11 mouse cellular contexts compared by ENCODE assay signal in the genomic region with DNA sequence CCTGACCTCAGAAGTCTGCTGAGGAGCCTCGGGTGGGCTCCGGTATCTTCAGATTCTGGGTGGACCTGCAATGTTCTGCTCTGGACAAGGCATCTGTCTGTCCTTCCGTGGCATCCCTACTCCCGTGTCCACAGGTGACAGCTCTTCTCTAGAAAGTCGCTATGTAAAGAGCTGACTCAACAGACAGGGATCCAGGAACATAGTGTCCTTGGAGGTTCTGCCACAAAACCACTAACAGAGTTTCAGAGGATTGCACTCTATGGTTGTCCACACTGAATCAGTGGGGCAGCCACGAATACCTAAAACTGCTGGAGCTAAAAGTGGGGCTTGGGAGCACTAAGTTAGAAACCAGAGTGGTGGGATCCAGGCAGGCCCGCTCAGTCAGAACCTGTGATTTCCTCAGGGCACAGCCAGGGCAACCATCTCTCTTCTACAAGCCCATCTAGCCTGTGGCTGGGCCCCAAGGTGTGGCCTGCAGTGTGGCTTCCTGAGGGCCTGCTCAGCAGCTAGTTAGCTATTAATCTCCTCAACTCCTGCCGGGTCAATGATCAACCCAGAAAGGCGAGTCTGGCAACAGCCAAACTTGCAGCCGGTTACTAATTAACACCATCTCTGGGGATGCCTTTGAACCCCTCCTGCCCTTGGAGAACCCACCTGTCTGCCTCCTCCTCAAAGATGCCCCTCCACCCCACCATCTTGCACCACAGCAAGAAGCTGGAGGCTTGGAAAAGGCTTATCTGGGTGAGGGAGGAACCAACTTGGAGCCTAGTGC. TPM values are rescaled to one million over a fixed set of nuclear protein-coding genes. Genes with fewer than 3 reads are reported as not detected.
A peak's percentile ranks its signal among the peaks of the same experiment; 100 is the strongest.
DNase-seq lines count a peak whose midpoint lies in the region; ATAC-seq and TF ChIP-seq lines count a peak whose summit lies in the region.
"Had no signal": no experiment of that assay in that cellular context is flagged by ENCODE, and none has a peak within 500 bp of the region (broad histone marks: within the 10 kb centered on the region; RNA-seq: fewer than 3 reads in every experiment).

No protein-coding gene starts in this region.

- TF ChIP-seq CTCF in forebrain, postnatal 0 days (IDR thresholded peaks at IDR 0.05; ENCODE audit: low read depth), result no peak

- no peak for DNase-seq in forebrain, postnatal 0 days
- DNase-seq in kidney, postnatal 25 days, result peak; percentile 91 to 94
- peak; percentile 71 to 77 for DNase-seq in lung, postnatal 4 days
- no peak for DNase-seq in embryo, embryonic 10.5 days (ENCODE audit: low spot score)
- no peak for DNase-seq in cerebellum, adult 9-11 months
- DNase-seq: cerebellum, adult 11-12 months; layer of hippocampus, adult 9-11 months had no signal

- no peak overlapping the region for H3K4me3 ChIP-seq in forebrain, embryonic 12.5 days (replicated peaks)
- H3K4me3 ChIP-seq in forebrain, postnatal 0 days (ENCODE audit: low read depth, low read length), result no peak overlapping the region
- H3K4me3 ChIP-seq in hindbrain, embryonic 12.5 days, result no peak overlapping the region
- H3K4me3 ChIP-seq: myocyte had no signal

- H3K36me3 ChIP-seq in forebrain, embryonic 12.5 days (replicated peaks), result peaks cover 84% of the 10 kb centered on the region
- 0 out of 2 replicates have a peak, but pooled peaks cover 10% of the 10 kb centered on the region for H3K36me3 ChIP-seq in forebrain, postnatal 0 days (ENCODE audit: insufficient read depth)
- H3K36me3 ChIP-seq in hindbrain, embryonic 12.5 days, result peaks cover 58% of the 10 kb centered on the region

- peaks cover 79% of the 10 kb centered on the region for H3K4me1 ChIP-seq in forebrain, embryonic 12.5 days
- peaks cover 20% of the 10 kb centered on the region; the same call in 1 of the 2 replicates for H3K4me1 ChIP-seq in forebrain, postnatal 0 days (ENCODE audit: insufficient read depth)
- peaks cover 82% of the 10 kb centered on the region for H3K4me1 ChIP-seq in hindbrain, embryonic 12.5 days

- H3K27ac ChIP-seq in forebrain, embryonic 12.5 days, result peak overlapping the region; percentile 99
- H3K27ac ChIP-seq in forebrain, postnatal 0 days (ENCODE audit: low read depth, low read length), result no peak overlapping the region
- H3K27ac ChIP-seq in hindbrain, embryonic 12.5 days, result peak overlapping the region; percentile 49; the same call in 1 of the 2 replicates

- no peak overlapping the region for H3K4me2 ChIP-seq in forebrain, embryonic 12.5 days
- no peak overlapping the region for H3K4me2 ChIP-seq in forebrain, postnatal 0 days (ENCODE audit: low read depth)
- no peak overlapping the region for H3K4me2 ChIP-seq in hindbrain, embryonic 12.5 days (replicated peaks)

- 84% methylated on average over 10 of the region's 10 CpGs for WGBS in forebrain, embryonic 12.5 days
- 77% methylated on average over 10 of the region's 10 CpGs for whole genome bisulfite sequencing in forebrain, postnatal 0 days
- WGBS in hindbrain, embryonic 12.5 days, result 74% methylated on average over 10 of the region's 10 CpGs

- no peaks in the 10 kb centered on the region for H3K9me3 ChIP-seq in forebrain, embryonic 12.5 days
- no peaks in the 10 kb centered on the region for H3K9me3 ChIP-seq in forebrain, postnatal 0 days (ENCODE audit: low read length)
- H3K9me3 ChIP-seq in hindbrain, embryonic 12.5 days (replicated peaks), result no peaks in the 10 kb centered on the region

- peak overlapping the region; percentile 29; the same call in 1 of the 2 replicates for H3K9ac ChIP-seq in forebrain, embryonic 12.5 days
- H3K9ac ChIP-seq in forebrain, postnatal 0 days, result no peak overlapping the region
- H3K9ac ChIP-seq in hindbrain, embryonic 12.5 days, result no peak overlapping the region

- ATAC-seq in forebrain, embryonic 12.5 days (ENCODE audit: low FRiP score), result no peak
- no peak for ATAC-seq in forebrain, postnatal 0 days
- ATAC-seq in hindbrain, embryonic 12.5 days (ENCODE audit: low FRiP score), result no peak
- no peak for ATAC-seq in inflammation-experienced regulatory T-cells, adult 6 months

- no peaks in the 10 kb centered on the region for H3K27me3 ChIP-seq in forebrain, embryonic 12.5 days
- no peaks in the 10 kb centered on the region for H3K27me3 ChIP-seq in forebrain, postnatal 0 days (ENCODE audit: insufficient read depth, low read length)
- no peaks in the 10 kb centered on the region for H3K27me3 ChIP-seq in hindbrain, embryonic 12.5 days

RNA-seq across cellular contexts. Expression of gene Notch1, which starts 34.6 kb away (rescaled TPM):
- polyA plus RNA-seq in forebrain, embryonic 12.5 days (2016; fragmentation: Nextera tagmentation; extraction: Ambion mirVana), result 49.5 and 61.8 TPM in 2 replicates
- 23.8 and 38.7 TPM in 2 replicates for total RNA-seq in forebrain, postnatal 0 days (2014; rRNA removed)
- polyA plus RNA-seq in forebrain, postnatal 0 days (2015; fragmentation: Nextera tagmentation; extraction: Ambion mirVana), result 5.0 and 6.8 TPM in 2 replicates
- 38.0 and 41.0 TPM in 2 replicates for polyA plus RNA-seq in hindbrain, embryonic 12.5 days (2016; fragmentation: Nextera tagmentation; extraction: Ambion mirVana)
- polyA plus RNA-seq in inflammation-experienced regulatory T-cells, adult 6 months (2017; shearing (Covaris generic)), result 10 to 100 TPM; 24.9 to 41.2 (median 27.0) TPM

RNA-seq across cellular contexts. Expression of gene Sec16a, which starts 36.9 kb away (rescaled TPM):
- 30.0 and 33.9 TPM in 2 replicates for polyA plus RNA-seq in forebrain, embryonic 12.5 days (2016; fragmentation: Nextera tagmentation; extraction: Ambion mirVana)
- 52.6 and 65.6 TPM in 2 replicates for total RNA-seq in forebrain, postnatal 0 days (2014; rRNA removed)
- 9.0 and 10.9 TPM in 2 replicates for polyA plus RNA-seq in forebrain, postnatal 0 days (2015; fragmentation: Nextera tagmentation; extraction: Ambion mirVana)
- 32.3 and 35.3 TPM in 2 replicates for polyA plus RNA-seq in hindbrain, embryonic 12.5 days (2016; fragmentation: Nextera tagmentation; extraction: Ambion mirVana)
- 10 to 100 TPM; 18.4 to 28.4 (median 24.2) TPM for polyA plus RNA-seq in inflammation-experienced regulatory T-cells, adult 6 months (2017; shearing (Covaris generic))

Comparison
In these comparisons a context has a peak if more than half of its experiments do, and no peak if none do; other contexts are left out.
1. DNase-seq: peak in kidney, postnatal 25 days (2 of 2) and lung, postnatal 4 days (2 of 2); none in forebrain, postnatal 0 days (single experiment), embryo, embryonic 10.5 days (single experiment) and cerebellum, adult 9-11 months (single experiment).